Mouse (Mus musculus) inflammation-experienced regulatory T-cells, adult 16 weeks (primary cell): ENCODE measurements around the gene Phldb3. TPM values are rescaled to one million over a fixed set of nuclear protein-coding genes. Genes with fewer than 3 reads are reported as not detected.

Experiments
- polyA plus RNA-seq: library from polyadenylated mRNA; unstranded; fragments of 100-300 nt; shearing (Covaris generic); gene quantifications from one replicate; pipeline ENCODE4 v1.2.1, GENCODE M21; 2017

Gene Phldb3
- 0.89 TPM for polyA plus RNA-seq

DNA sequence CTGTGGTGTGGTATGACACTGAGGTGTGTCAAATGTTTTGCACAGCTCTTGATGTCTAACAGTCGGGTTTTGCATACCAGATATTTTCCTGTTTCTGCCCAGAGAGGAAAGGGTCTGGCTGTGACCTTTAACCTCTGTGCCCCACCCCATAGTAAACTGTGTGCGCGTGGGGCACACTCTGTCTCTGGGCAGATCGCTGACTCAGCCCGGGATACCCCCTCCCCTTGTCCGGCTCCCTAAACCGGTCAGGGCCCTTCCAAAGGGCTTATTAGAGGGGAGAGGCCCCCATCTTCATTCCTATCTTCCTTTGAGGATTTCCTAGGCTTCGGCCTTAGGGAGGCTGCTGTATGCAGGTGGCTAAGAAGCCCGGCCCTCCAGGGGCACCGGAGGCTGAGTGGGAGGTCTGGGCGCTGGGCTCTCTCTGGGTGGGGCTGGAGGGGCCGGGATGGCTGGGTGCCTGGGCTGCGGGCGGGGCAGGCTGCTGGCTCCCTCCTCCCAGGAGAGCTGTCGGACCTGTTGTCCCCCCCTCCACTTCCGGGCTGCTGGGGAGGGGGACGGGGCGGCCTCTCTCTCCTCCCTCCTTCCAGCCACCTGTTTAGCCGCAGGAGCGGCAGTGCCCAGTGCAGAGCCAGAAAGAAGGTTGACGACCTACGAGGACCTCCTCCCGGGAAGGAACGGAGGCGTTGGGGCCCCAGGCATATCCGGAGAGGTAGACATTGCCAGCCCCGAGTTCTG lies at the start of gene Phldb3:
Phldb3 (plus strand) TSS at position 620 of the 735 bp plus-strand sequence.

DNA sequence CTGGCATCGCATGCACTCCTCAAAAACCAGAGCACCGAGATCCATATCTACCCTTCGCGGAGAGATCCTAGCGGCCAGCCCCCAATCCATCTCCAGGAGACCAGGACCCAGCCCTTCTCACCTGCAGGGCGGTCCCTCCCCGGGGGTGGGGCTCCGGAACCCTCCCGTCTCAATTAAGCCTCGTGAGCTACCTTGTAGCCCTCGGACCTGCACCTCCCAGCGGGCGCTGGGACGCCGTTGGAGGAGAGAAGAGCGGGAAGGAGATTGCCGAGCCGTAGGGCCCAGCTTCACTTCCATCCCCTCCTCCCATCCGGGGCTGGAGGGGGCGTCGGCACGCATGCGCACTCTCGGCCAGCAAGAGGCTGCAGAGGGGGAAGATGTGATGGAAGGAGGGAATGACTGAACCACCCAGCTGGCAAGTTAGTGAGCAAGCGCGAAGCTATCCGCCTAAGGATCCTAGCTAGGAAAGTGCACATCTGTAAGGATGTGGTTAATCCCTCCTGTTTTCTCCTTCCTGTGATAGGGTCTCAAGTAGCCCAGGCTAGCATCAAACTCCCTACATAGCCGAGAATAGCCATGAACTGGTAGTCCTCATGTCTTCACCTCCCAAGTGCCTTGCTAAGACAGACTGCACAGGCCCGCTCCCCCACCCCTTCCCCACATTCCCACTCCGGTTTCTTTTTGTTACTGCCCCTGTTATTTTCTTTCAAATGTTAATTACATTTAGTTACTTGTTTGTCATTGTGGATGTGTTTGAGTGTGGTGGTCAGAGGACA lies 23.0 kb upstream of the Phldb3 start, which contains the start of the genes Ethe1 and Zfp575:
Ethe1 (plus strand) TSS at position 214 of the 776 bp plus-strand sequence.
Zfp575 (minus strand) TSS at position 312 of the 776 bp plus-strand sequence.

DNA sequence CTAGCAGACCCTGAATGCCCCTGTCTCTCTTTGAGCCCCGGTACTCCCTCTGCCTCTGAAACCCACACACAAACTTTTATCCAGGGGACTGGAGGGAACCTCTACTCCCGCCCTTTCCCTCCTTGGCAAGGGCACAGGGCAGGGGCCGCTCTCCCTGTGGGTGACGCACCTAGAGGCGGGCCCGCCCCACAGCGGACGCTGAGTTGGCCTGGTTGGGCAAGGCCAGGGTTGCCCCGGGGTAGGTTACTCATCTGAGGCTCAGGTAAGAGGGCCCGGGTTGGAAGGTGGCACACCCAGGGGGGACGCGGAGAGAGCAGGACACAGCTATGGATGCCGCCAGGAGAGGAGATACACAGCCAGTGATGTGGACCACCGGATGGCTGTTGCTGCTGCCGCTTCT lies 25.7 kb downstream of the Phldb3 start, which contains the start of gene Lypd3:
Lypd3 (plus strand) TSS at position 287 of the 400 bp plus-strand sequence.

DNA sequence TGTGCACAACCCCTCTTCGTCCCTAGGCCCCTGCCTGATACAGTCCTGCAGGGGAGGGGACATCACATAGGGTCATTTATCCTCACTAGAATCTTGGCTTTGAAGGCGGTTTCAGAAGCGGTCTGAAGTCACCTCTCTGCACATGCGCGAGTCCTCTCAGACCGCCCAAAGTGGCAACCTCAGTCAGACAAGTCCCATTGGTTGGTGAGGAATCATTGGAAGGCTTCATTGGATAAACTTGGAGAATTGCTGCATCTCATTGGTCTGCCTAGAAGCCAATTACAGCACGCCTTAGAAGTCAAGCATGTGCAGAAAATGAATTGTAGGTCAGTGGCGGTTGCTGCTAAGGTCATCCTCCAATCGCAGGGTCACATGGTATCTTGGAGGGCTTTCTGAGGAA lies 66.0 kb downstream of the Phldb3 start, which contains the start of gene Tex101:
Tex101 (minus strand) TSS at position 101 of the 400 bp plus-strand sequence.

Other genes starting within 250 kb of the Phldb3 start
- 174 TPM for gene Kcnn4, start 240.5 kb upstream of the Phldb3 start, polyA plus RNA-seq
- gene Smg9, start 211.1 kb upstream of the Phldb3 start, polyA plus RNA-seq: 61.3 TPM
- gene Irgc1, start 158.5 kb upstream of the Phldb3 start, polyA plus RNA-seq: not detected
- gene Plaur, start 148.3 kb upstream of the Phldb3 start, polyA plus RNA-seq: 0.96 TPM
- not detected for gene Cadm4, start 128.7 kb upstream of the Phldb3 start, polyA plus RNA-seq
- 1.6 TPM for gene Zfp428, start 103.8 kb upstream of the Phldb3 start, polyA plus RNA-seq
- not detected for gene AC161166.1, start 98.3 kb upstream of the Phldb3 start, polyA plus RNA-seq
- 1.2 TPM for gene Irgq, start 80.1 kb upstream of the Phldb3 start, polyA plus RNA-seq
- gene Pinlyp, start 64.6 kb upstream of the Phldb3 start, polyA plus RNA-seq: not detected
- gene Xrcc1, start 64.5 kb upstream of the Phldb3 start, polyA plus RNA-seq: 74.3 TPM
- 19.8 TPM for gene Ethe1, start 23.2 kb upstream of the Phldb3 start, polyA plus RNA-seq
- 0.21 TPM for gene Zfp575, start 23.1 kb upstream of the Phldb3 start, polyA plus RNA-seq
- not detected for gene Lypd3, start 25.8 kb downstream of the Phldb3 start, polyA plus RNA-seq
- gene Tex101, start 65.9 kb downstream of the Phldb3 start, polyA plus RNA-seq: not detected
- gene BC049730, start 98.5 kb downstream of the Phldb3 start, polyA plus RNA-seq: not detected
- gene Gm4763, start 116.1 kb downstream of the Phldb3 start, polyA plus RNA-seq: not detected
- 0.21 TPM for gene Cd177, start 149.5 kb downstream of the Phldb3 start, polyA plus RNA-seq
- not detected for gene Ceacam10, start 166.4 kb downstream of the Phldb3 start, polyA plus RNA-seq